Mouse (Mus musculus): ENCODE data around the gene Klf9. TPM values are rescaled to one million over a fixed set of nuclear protein-coding genes. Genes with fewer than 3 reads are reported as not detected.

Gene Klf9
- polyA plus RNA-seq, 1 experiment from 2014 or later, result 3.2 TPM

DNA sequence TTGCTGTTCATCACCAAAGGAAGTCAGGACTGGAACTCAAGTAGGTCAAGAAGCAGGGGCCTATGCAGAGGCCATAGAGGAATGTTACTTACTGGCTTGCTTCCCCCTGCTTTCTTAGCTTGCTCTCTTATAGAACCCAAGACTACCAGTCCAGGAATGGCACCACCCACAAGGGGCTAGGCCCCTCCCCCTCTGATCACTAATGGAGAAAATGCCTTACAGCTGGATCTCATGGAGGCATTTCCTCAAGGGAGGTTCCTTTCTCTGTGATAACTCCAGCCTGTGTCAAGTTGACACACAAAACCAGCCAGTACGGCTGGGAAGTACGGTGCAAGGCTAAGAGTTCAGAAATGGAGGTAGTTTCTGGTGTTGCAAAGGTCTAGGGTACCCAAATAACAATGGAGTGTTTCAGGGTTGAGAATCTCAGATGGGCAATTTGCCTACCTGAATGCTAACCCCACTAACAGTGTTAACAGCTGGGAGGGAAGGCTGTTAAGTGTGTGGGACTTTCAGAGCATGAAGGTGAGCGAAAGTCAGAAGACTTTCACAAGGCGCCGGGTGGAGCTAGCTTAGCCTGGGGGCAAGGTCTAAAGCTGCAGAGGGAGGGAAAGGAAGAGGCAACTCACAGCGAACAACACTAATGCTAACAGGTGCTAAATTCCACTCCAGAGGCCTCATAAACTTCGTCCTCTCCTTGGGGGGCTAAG is 8.2 kb upstream of the Klf9 start:
- peaks cover 55% of the 10 kb centered on the region for H3K27me3 ChIP-seq
- H3K36me3 ChIP-seq, result no peaks in the 10 kb centered on the region
- H3K4me1 ChIP-seq, result peaks cover 31% of the 10 kb centered on the region
- no peak overlapping the region for H3K4me3 ChIP-seq
- H3K4me2 ChIP-seq, result no peak overlapping the region
- 11% methylated on average over 7 of the region's 7 CpGs for WGBS
- no peaks in the 10 kb centered on the region for H3K9me3 ChIP-seq
- H3K9ac ChIP-seq, result no peak overlapping the region
- no peak overlapping the region for H3K27ac ChIP-seq
- no peak for ATAC-seq (ENCODE audit: insufficient number of reproducible peaks, insufficient read depth, low FRiP score, low TSS enrichment, low read depth)

DNA sequence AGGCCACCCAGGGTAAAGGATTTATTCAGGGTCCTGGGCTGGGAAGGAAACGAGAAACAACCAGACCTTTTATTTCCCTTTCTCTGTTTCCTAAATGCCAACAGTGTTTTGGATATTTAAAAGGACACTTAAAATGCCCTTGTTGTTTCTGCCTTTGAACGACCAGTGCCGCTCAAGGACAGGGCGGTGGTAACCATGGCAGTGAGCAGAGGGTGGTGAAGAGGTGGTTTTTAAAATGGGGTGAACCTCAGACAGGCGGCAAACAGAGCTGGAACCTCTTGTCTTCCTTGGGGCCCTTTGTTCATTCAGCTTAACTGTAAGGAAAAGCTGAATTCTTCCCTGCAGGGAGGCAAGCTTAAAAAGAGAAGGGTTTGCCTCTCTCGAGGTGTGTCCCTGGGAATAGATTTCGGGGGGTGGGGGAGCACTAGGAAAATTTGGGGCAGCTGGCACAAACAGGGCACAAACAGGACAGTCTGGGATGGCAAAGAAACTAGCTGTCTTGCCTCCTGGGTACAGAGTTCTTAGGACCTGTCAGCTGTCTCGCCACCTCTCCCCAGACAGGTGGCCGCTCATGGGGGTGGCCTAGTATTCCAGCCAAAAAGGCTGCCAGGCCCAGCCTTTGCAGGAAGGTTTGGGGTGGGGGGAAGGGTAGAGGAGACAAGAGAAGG is 7.5 kb upstream of the Klf9 start:
- ATAC-seq (ENCODE audit: insufficient number of reproducible peaks, insufficient read depth, low FRiP score, low TSS enrichment, low read depth), result no peak
- H3K4me3 ChIP-seq, result no peak overlapping the region

DNA sequence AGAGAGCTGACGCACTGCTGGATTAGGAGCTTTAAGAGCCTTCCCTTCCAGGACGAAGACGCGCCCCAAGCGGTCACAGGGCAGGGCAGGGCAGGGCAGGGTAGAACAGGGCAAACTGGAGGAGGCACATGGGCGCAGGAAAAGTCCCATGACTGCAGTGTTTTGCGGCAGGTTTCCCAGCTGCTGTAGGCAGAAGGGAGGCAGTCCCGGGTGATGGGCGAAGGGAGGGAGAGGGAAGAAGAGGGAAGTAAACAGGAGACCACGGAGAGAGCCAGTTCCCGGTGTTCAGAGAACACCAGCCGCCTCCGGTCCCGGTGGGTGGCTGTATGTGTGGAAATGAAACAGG is 7.0 kb upstream of the Klf9 start:
- 2% methylated on average over 14 of the region's 14 CpGs for WGBS
- Histone ChIP-seq H3K27ac (no peak overlapping the region), H3K36me3 (no peaks in the 10 kb centered on the region), H3K27me3 (peaks cover 61% of the 10 kb centered on the region), H3K4me1 (peaks cover 31% of the 10 kb centered on the region), H3K4me2 (peak overlapping the region; percentile 94), H3K9me3 (no peaks in the 10 kb centered on the region), H3K4me3 (peak overlapping the region; percentile 46), H3K9ac (no peak overlapping the region)
- no peak for ATAC-seq (ENCODE audit: insufficient number of reproducible peaks, insufficient read depth, low FRiP score, low TSS enrichment, low read depth)

More for the DNA sequence above, 7.5 kb upstream of the Klf9 start:
- Histone ChIP-seq H3K9me3 (no peaks in the 10 kb centered on the region), H3K4me2 (peak overlapping the region; percentile 94), H3K4me1 (peaks cover 31% of the 10 kb centered on the region), H3K36me3 (no peaks in the 10 kb centered on the region), H3K27me3 (peaks cover 61% of the 10 kb centered on the region), H3K27ac (no peak overlapping the region), H3K9ac (no peak overlapping the region)
- 8% methylated on average over 9 of the region's 9 CpGs for WGBS

DNA sequence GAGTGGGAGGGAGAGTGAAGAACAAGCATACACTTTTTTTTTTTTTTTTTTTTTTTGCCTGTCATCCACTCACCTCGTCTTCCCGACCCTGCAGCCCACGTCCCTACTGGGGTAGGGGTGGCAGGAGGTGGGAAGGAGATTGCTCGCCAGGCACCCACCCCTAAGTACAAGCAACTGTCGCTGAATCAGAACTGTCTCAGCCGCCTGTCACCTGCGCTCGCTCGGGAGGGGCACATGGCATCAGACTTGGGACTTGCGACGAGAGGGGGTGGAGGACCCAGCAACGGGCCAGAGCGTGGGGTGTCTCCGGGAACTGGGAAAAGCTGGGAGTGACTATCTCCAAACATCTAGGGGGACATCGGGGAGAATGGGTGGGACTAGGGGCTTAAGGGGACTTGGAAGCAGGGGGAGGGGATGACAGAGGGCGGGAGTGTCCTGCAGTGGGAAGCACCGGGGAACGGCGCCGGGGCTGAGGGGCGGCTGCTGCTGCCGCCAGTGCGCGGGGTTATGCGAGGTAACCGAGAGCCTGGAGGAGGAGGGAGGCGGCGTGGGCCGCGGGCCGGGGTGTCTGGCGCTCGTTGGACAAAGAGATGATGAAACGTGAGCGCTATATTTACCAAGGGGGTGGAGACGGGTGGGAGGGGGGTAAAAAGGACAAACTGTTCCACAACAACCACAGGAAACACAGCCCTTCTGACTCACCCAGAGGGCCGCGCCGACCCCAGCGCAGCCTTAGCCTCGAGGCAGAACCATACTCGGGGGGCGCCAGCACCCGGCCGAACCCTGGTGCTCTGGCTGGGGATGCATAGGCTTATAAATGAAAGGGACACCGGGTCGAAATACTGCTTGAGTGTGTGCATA is 6.4 kb upstream of the Klf9 start:
- H3K4me2 ChIP-seq, result peak overlapping the region; percentile 94
- H3K9me3 ChIP-seq, result no peaks in the 10 kb centered on the region
- no peak overlapping the region for H3K27ac ChIP-seq
- 1% methylated on average over 46 of the region's 47 CpGs for WGBS
- peak overlapping the region; percentile 62 for H3K9ac ChIP-seq
- peaks cover 31% of the 10 kb centered on the region for H3K4me1 ChIP-seq
- H3K4me3 ChIP-seq, result peak overlapping the region; percentile 46
- H3K36me3 ChIP-seq, result no peaks in the 10 kb centered on the region
- no peak; the same call in 1 of the 2 replicates for ATAC-seq (ENCODE audit: insufficient number of reproducible peaks, insufficient read depth, low FRiP score, low TSS enrichment, low read depth)
- H3K27me3 ChIP-seq, result peaks cover 62% of the 10 kb centered on the region

DNA sequence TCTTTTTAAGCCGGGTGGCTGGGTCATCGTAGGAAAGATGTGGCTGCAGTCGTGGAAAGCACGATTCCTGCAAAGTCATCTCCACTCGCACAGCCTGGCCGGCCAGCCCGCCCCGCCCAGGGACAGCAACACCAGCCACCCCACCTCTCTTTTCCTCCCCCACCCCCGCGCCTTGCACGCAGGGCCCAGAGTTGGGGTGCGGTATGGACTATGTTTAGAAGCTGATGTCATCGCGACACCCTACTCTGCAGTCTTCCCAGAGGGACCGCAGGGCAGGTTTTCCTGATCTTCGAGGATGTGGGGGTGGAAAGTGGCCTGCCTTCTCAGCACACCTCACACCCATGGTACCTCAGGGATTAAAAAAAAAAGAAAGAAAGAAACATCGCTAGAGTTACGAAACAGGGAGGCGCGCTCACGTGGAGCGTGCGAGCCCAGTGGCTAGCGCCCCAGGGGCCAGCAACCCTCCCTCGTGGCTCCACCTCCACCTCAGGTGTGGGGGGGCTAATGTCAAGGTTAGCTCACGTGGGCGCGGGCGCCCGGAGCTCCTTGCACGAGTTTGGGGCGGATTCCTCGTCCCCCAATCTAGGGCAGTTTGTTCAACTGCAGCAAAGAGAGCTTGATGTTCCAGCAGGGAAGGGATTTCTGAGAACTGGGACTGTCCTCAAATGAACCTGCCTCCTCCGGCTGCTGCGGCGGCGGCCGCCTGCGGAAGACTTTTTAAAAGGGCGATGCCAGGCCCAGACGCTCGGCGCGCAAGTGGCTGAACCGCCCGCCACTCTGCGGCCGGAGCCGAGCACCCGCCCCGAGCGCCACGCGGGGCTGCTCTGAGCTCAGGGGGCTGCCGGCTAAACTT is 5.5 kb upstream of the Klf9 start:
- H3K36me3 ChIP-seq, result no peaks in the 10 kb centered on the region
- peak overlapping the region; percentile 62 for H3K9ac ChIP-seq
- peak overlapping the region; percentile 94 for H3K4me2 ChIP-seq
- H3K4me1 ChIP-seq, result peaks cover 35% of the 10 kb centered on the region
- under 1% methylated on average over 55 of the region's 55 CpGs for WGBS
- no peaks in the 10 kb centered on the region for H3K9me3 ChIP-seq
- H3K4me3 ChIP-seq, result peak overlapping the region; percentile 46
- 0 out of 2 replicates have a peak overlapping the region, but pooled peaks have one; percentile 28 for H3K27ac ChIP-seq
- H3K27me3 ChIP-seq, result peaks cover 64% of the 10 kb centered on the region
- peak; percentile 28 for ATAC-seq (ENCODE audit: insufficient number of reproducible peaks, insufficient read depth, low FRiP score, low TSS enrichment, low read depth)

DNA sequence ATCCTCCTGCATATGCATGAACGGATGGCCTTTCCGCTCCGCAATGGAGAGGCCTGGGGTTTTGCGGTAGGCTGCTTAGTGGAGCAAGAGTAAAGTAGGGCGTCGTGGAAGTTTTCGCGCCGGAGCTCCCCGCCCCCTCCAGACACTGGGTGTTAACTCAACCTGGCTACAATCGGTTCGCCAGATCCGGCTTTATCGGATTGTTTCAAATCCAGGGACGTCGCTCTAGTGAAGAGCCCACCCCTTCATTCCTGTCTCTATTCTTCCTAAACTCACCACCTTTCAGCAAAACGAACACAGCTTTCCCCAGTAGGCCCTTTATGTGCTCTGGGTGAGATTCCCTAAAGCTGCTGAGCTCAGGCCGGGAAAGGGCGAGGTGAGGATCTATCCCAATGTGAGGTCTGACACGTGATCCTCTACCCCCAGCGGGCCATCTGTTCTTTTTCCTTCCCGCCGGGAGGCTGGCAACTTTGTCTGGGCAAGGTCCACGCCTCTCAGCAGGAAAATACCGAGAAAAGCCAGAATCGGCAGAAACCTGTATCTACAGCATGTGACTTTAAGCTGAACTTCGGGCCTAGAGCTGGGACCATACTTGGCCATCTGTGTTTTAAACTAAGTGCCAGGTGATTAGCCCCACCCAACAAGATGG is 4.7 kb upstream of the Klf9 start:
- peak overlapping the region; percentile 62 for H3K9ac ChIP-seq
- peak overlapping the region; percentile 94 for H3K4me2 ChIP-seq
- no peak for ATAC-seq (ENCODE audit: insufficient number of reproducible peaks, insufficient read depth, low FRiP score, low TSS enrichment, low read depth)
- 0 out of 2 replicates have a peak overlapping the region, but pooled peaks have one; percentile 28 for H3K27ac ChIP-seq
- H3K27me3 ChIP-seq, result peaks cover 64% of the 10 kb centered on the region
- H3K4me3 ChIP-seq, result peak overlapping the region; percentile 46
- 1% methylated on average over 27 of the region's 27 CpGs for WGBS
- H3K4me1 ChIP-seq, result peaks cover 35% of the 10 kb centered on the region
- H3K9me3 ChIP-seq, result no peaks in the 10 kb centered on the region
- H3K36me3 ChIP-seq, result no peaks in the 10 kb centered on the region

DNA sequence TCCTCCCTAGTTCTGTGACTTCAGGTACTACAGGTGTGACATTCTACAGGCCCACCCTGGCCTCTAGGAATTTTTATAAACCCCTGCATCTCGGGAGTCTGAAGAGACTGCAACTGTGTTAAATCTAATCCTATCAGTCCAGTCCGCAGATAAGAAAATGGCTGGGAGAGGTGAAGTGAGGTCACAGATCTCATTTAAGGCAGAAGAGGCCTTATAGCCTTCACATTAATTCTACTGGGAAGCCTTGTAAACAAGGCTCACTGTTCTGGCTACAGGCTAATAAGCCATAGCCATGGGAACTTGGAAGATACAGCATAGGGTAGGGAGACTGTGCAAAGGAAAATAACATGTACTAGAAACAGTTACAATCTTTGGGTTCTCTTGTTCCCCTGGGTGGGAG is 3.7 kb upstream of the Klf9 start:
- WGBS, result 48% methylated on average over 2 of the region's 2 CpGs
- H3K27ac ChIP-seq, result no peak overlapping the region
- H3K4me3 ChIP-seq, result no peak overlapping the region
- no peak for ATAC-seq (ENCODE audit: insufficient number of reproducible peaks, insufficient read depth, low FRiP score, low TSS enrichment, low read depth)
- H3K4me2 ChIP-seq, result no peak overlapping the region
- H3K4me1 ChIP-seq, result peaks cover 39% of the 10 kb centered on the region
- H3K9me3 ChIP-seq, result no peaks in the 10 kb centered on the region
- no peak overlapping the region for H3K9ac ChIP-seq
- H3K27me3 ChIP-seq, result peaks cover 66% of the 10 kb centered on the region
- no peaks in the 10 kb centered on the region for H3K36me3 ChIP-seq

DNA sequence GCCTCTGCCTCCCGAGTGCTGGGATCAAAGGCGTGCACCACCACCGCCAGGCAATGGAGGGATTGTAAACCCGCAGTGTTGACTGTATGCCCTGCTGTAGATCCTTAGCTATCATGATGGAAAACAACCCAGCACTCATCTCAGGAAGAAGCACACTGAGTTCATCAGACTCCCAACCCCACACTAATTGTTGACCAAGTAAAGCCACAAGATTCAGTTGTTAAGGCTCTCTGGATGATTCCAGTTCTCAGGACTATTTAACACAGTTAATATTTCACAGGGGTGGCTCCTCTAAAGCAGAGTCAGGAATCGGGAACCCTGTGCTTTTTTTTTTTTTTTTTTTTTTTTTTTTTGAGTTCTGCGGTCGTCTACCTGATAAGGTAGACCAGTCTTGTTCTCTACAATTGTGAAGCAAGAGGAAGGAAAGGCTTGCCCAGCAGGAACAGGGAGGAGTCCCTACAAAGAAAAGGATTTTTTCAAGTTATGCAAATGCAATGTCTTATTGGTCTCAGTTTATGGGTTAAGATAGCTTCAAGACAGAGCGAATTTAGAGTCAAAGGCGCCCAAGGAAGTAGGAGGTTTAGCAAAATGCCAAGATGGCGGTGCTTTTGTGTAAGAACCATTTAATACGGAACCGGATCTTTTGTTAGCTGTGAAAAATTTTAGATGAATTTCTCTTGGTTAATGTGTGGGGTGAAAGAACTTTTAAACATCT is 1.1 kb upstream of the Klf9 start:
- no peak for ATAC-seq (ENCODE audit: insufficient number of reproducible peaks, insufficient read depth, low FRiP score, low TSS enrichment, low read depth)
- Histone ChIP-seq H3K4me2 (peak overlapping the region; percentile 96), H3K27me3 (peaks cover 65% of the 10 kb centered on the region), H3K9me3 (no peaks in the 10 kb centered on the region), H3K36me3 (no peaks in the 10 kb centered on the region), H3K4me1 (peaks cover 39% of the 10 kb centered on the region), H3K4me3 (peak overlapping the region; percentile 62), H3K27ac (no peak overlapping the region), H3K9ac (peak overlapping the region; percentile 32; the same call in 1 of the 2 replicates)
- WGBS, result 45% methylated on average over 12 of the region's 12 CpGs

DNA sequence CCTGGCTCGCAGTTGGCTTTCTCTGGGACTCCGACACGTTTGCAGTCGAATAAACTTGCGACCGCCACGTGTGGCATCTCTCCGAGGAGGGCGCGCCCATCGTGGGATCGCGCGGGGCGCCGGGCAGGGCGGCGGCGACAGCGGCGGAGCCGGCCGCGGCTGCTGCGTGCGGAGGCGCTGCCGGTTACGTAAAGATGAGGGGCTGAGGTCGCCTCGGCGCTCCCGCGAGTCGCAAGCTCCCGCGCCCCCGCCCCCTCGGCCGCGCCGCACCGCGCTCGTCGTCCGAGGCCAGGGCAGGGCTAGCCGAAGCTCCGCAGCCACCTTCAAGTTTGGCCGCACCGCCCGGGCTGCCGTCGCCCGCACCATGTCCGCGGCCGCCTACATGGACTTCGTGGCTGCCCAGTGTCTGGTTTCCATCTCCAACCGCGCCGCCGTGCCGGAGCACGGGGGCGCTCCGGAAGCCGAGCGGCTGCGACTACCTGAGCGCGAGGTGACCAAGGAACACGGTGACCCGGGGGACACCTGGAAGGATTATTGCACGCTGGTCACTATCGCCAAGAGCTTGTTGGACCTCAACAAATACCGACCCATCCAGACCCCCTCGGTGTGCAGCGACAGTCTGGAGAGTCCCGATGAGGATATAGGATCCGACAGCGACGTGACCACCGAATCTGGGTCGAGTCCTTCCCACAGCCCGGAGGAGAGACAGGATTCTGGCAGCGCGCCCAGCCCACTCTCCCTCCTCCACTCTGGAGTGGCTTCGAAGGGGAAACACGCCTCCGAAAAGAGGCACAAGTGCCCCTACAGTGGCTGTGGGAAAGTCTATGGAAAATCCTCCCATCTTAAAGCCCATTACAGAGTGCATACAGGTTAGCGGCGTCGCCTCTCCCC is 610 bp downstream of the Klf9 start:
- Histone ChIP-seq H3K9ac (peak overlapping the region; percentile 74), H3K9me3 (no peaks in the 10 kb centered on the region), H3K4me2 (peak overlapping the region; percentile 96), H3K27ac (peak overlapping the region; percentile 84), H3K36me3 (no peaks in the 10 kb centered on the region), H3K27me3 (peaks cover 48% of the 10 kb centered on the region), H3K4me3 (peak overlapping the region; percentile 62), H3K4me1 (peaks cover 26% of the 10 kb centered on the region)
- under 1% methylated on average over 69 of the region's 94 CpGs for WGBS
- ATAC-seq (ENCODE audit: insufficient number of reproducible peaks, insufficient read depth, low FRiP score, low TSS enrichment, low read depth), result no peak; the same call in none of the 2 replicates
